Mouse (Mus musculus) C2C12 (cell line): ENCODE measurements around the gene Cyp46a1. TPM values are rescaled to one million over a fixed set of nuclear protein-coding genes. Genes with fewer than 3 reads are reported as not detected.

ENCODE experiments used
- H3K27me3 ChIP-seq: one replicate; pipeline ENCODE4 v1.6.1; 2011; ENCODE audit not compliant: control insufficient read depth, insufficient read depth, insufficient read length
- H3K36me3 ChIP-seq: one replicate; pipeline ENCODE4 v1.6.1; 2011; ENCODE audit not compliant: control insufficient read depth, insufficient read depth
- H3K4me3 ChIP-seq: one replicate; pipeline ENCODE4 v1.5.1; 2011; ENCODE audit warnings: mild to moderate bottlenecking, control low read depth; ENCODE audit not compliant: poor library complexity, insufficient read depth, severe bottlenecking
- H3K79me2 ChIP-seq: one replicate; pipeline ENCODE4 v1.6.1; 2011; ENCODE audit not compliant: control insufficient read depth, insufficient read depth
- H3K79me3 ChIP-seq: one replicate; pipeline ENCODE4 v1.6.1; 2011; ENCODE audit warnings: low read depth, control low read depth
- H3ac ChIP-seq: one replicate; pipeline ENCODE3; 2011; ENCODE audit warnings: low read depth; ENCODE audit not compliant: control insufficient read depth, insufficient read length
- CEBPB ChIP-seq: IDR thresholded peaks from one replicate; pipeline ENCODE4 v1.6.1; 2011; ENCODE audit warnings: low read depth, mild to moderate bottlenecking, control low read depth, moderate library complexity
- CTCF ChIP-seq: IDR thresholded peaks from one replicate; pipeline ENCODE4 v1.5.1; 2011; ENCODE audit not compliant: control insufficient read depth, insufficient read depth, insufficient read length
- FOSL1 ChIP-seq: IDR thresholded peaks from one replicate; pipeline ENCODE4 v1.8.0; 2011; ENCODE audit warnings: mild to moderate bottlenecking, low read length; ENCODE audit not compliant: poor library complexity, insufficient read depth, severe bottlenecking
- MAX ChIP-seq: IDR thresholded peaks from one replicate; pipeline ENCODE4 v1.6.1; 2011; ENCODE audit warnings: mild to moderate bottlenecking, control low read depth
- MYOD1 ChIP-seq: IDR thresholded peaks from one replicate; pipeline ENCODE4 v1.6.1; 2011; ENCODE audit warnings: low read depth; ENCODE audit not compliant: control insufficient read depth, insufficient read length
- MYOG ChIP-seq: IDR thresholded peaks from one replicate; pipeline ENCODE4 v1.6.1; 2011; ENCODE audit not compliant: control insufficient read depth, insufficient read length; ENCODE audit errors: extremely low read depth
- USF1 ChIP-seq: IDR thresholded peaks from one replicate; pipeline ENCODE4 v1.6.1; 2011; ENCODE audit warnings: low read depth, mild to moderate bottlenecking, control low read depth, moderate library complexity
- polyA plus RNA-seq: library from polyadenylated mRNA; unstranded; fragments of >200 nt; fragmentation: generic; extraction: Trizol; gene quantifications from one replicate; pipeline ENCODE4 v1.2.1, GENCODE M21; 2012; ENCODE audit warnings: missing spikeins

Gene Cyp46a1
- polyA plus RNA-seq, 1 experiment: 0.67 TPM

DNA sequence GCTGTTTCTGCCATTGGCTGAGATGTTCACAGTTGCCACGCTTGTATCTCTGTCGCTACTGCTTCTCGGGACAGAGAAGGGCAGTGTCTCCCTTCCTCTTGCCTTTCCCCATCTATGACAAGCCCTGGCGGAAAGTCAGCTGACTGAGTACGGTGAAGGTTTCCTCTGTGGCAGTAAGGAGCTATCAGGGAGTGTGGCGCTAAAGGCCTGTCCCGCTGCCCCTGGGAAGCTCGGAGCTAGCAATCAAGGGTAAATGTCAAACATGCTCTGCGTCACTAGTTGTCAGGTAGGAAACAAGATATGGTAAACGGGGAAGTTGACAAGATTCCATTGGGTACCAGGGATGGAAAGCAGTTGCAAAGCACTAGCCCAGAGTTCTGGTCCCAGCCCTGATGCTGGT lies 18.4 kb upstream of the Cyp46a1 start:
- no peak overlapping the region for H3K4me3 ChIP-seq
- TF ChIP-seq FOSL1 (no peak), MYOD1 (no peak), USF1 (no peak)

GRCm38 (mm10) chr12:108316655-108317054 lies 17.5 kb upstream of the Cyp46a1 start:
- H3K4me3 ChIP-seq: no peak overlapping the region
- H3K79me2 ChIP-seq: no peaks in the 10 kb centered on the region
- no peaks in the 10 kb centered on the region for H3K27me3 ChIP-seq
- no peak overlapping the region for H3ac ChIP-seq
- TF ChIP-seq USF1 (no peak), MYOD1 (no peak), MAX (no peak), FOSL1 (no peak), CTCF (no peak), MYOG (no peak), CEBPB (no peak)
- H3K36me3 ChIP-seq: no peaks in the 10 kb centered on the region
- H3K79me3 ChIP-seq: no peaks in the 10 kb centered on the region

More for the DNA sequence above, 18.4 kb upstream of the Cyp46a1 start:
- H3K36me3 ChIP-seq: no peaks in the 10 kb centered on the region
- no peaks in the 10 kb centered on the region for H3K27me3 ChIP-seq
- no peaks in the 10 kb centered on the region for H3K79me2 ChIP-seq
- no peaks in the 10 kb centered on the region for H3K79me3 ChIP-seq
- H3ac ChIP-seq: no peak overlapping the region

- Histone ChIP-seq H3K79me3 (no peaks in the 10 kb centered on the region), H3ac (no peak overlapping the region), H3K27me3 (no peaks in the 10 kb centered on the region), H3K4me3 (no peak overlapping the region), H3K36me3 (no peaks in the 10 kb centered on the region), H3K79me2 (no peaks in the 10 kb centered on the region)
- TF ChIP-seq CEBPB (no peak), CTCF (no peak), USF1 (no peak), MYOG (no peak), MAX (no peak)
Measured at GRCm38 (mm10) chr12:108317201-108317738, 16.9 kb upstream of the Cyp46a1 start.

DNA sequence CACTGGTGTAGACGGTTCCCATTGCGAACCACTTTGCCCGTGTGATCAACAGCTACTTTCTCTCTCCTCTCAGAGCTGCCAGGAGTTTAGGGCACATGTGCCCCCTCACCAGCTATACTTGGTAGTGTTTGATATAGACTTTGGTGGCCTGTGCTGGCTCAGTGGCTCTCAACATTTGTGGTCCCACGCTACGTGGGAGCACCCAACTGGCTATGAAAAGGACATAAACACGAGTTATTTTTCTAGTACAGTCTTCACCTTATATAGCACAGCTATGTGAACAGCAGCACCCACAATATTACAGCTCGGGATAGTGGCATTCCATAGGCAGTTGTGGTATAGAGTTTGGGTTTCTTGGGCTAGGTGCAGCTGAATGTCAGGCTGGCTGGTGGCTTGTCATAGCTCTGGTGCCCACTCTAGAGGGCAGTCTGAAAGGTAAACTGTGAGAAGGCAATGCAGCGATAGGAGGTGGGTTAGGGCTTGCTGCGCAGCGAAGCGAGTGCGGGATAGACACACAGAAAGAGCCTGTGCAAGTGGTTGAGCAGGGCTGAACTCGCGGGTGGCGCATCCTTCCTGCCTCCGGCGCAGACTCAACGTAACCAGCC lies 16.3 kb upstream of the Cyp46a1 start:
- Histone ChIP-seq H3K36me3 (no peaks in the 10 kb centered on the region), H3K79me2 (no peaks in the 10 kb centered on the region), H3K4me3 (no peak overlapping the region), H3K27me3 (no peaks in the 10 kb centered on the region), H3K79me3 (no peaks in the 10 kb centered on the region), H3ac (no peak overlapping the region)
- TF ChIP-seq MAX: no peak
- TF ChIP-seq MYOG: no peak
- TF ChIP-seq USF1: no peak
- no peak for TF ChIP-seq CTCF
- no peak for TF ChIP-seq FOSL1
- no peak for TF ChIP-seq CEBPB
- TF ChIP-seq MYOD1: no peak

DNA sequence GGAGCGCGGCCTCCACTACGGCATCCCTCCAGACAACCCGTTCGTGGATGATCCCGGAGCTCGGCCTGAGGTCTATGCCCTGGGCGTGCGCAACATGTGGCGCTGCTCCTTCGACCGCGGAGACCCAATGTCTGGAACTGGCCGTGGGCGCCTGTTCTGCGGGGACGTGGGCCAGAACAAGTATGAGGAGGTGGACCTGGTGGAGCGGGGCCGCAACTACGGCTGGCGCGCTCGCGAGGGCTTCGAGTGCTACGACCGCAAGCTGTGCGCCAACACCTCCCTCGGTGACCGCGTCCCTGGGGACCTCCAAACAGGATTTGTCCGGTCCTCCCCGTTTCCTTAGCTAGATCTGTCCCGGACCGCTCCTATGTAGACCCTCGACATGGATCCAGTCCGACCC lies 15.7 kb upstream of the Cyp46a1 start:
- Histone ChIP-seq H3K36me3 (no peaks in the 10 kb centered on the region), H3K4me3 (no peak overlapping the region), H3ac (no peak overlapping the region), H3K27me3 (no peaks in the 10 kb centered on the region), H3K79me2 (no peaks in the 10 kb centered on the region), H3K79me3 (no peaks in the 10 kb centered on the region)
- no peak for TF ChIP-seq MAX
- TF ChIP-seq USF1: no peak
- no peak for TF ChIP-seq FOSL1
- TF ChIP-seq CTCF: no peak
- TF ChIP-seq CEBPB: no peak
- no peak for TF ChIP-seq MYOD1

DNA sequence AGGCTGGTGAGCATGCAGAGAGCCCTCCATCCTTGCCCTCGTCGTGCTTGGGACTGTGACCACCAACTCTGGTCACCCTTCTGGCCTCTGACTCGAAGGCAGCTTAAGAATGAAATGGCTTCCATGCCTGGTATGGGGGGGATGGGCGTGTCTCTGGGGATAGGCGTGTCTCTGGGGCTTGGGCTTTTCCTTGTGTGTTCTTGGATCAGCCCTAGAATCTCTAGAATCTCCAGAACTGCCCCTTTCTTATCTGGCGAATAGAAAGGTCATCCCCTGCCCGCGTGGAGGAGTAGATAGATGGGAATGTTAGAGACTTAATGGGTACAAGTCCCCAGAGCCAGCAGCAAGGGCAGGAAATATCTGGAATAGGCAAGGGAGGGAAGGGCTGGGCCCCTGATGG lies 14.1 kb upstream of the Cyp46a1 start:
- Histone ChIP-seq H3K79me2 (no peaks in the 10 kb centered on the region), H3K36me3 (no peaks in the 10 kb centered on the region), H3ac (no peak overlapping the region), H3K4me3 (no peak overlapping the region), H3K27me3 (no peaks in the 10 kb centered on the region), H3K79me3 (no peaks in the 10 kb centered on the region)
- TF ChIP-seq CEBPB (no peak), MAX (no peak), CTCF (no peak), MYOG (no peak), USF1 (no peak), FOSL1 (no peak), MYOD1 (no peak)

GRCm38 (mm10) chr12:108326401-108326800 lies 7.8 kb upstream of the Cyp46a1 start:
- Histone ChIP-seq H3K79me3 (no peaks in the 10 kb centered on the region), H3ac (no peak overlapping the region), H3K27me3 (peaks cover 8% of the 10 kb centered on the region), H3K79me2 (no peaks in the 10 kb centered on the region), H3K4me3 (no peak overlapping the region), H3K36me3 (no peaks in the 10 kb centered on the region)
- TF ChIP-seq USF1 (no peak), MAX (no peak), FOSL1 (no peak), MYOG (no peak), CEBPB (no peak), MYOD1 (no peak), CTCF (no peak)
